Mouse (Mus musculus): Measurements from ENCODE around the gene Snx20.

Snx20 gene

DNA sequence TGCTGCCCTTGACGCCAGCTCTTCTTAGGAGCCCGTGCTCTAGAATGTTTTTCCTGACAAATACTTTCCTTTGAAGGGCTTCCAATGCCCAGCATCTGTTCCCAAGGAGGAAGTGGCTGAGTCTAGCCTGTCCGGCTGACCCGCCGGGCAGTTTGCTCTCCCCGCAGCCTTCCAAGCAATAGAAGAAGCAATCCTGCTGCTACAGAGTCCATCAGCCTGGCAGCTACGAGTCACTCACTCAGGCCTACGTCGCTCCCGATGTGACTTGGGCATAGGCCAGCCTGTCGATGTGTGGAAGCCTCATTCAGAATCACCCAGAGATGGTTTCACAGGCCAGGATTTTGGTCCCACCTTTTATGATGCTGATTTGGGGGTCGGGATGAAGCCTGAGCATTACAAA is 39.9 kb downstream of the Snx20 start:
- no peak for TF ChIP-seq GATA4 (IDR thresholded peaks at IDR 0.05; ENCODE audit: insufficient replicate concordance, low read length)

DNA sequence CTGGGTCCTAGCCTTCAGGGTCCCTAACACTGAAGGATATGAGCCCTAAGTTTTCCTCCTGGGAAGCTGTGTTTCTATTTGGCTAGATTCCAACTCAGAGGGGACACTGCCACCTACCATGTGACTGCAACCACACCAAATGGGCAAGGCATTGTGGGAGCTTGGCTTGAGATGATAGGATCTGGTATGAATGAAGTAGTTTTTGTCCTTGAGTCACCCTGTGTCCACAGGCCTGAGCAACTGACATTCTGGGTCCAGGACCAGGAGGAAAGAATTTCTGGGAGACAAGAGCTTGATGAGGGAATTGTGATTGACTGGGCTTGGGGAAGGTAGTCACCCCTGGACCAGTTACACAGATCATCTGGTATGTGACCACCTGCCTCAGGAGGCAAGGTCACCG is 42.0 kb downstream of the Snx20 start:
- TF ChIP-seq GATA4 (IDR thresholded peaks at IDR 0.05; ENCODE audit: insufficient replicate concordance, low read length) = no peak

DNA sequence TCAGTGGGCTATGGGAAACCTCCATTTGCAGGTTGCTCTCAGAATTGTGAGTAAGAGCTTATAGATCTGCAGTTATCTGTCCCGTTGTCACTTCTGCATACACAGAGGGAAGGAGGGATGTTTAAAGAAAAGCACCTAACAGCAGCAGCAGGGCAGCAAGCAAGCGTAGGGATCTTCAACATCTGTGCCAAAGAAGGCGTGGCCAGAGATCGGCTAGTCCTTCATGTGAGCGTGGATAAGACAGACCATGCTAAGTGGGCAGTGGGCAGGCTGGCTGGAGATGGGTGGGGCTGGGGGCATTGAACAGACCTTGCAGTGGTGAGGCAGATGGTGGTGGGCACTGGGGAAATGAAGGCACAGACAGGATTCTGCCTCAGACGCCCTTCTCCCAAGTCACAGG is 45.7 kb downstream of the Snx20 start:
- no peak for TF ChIP-seq GATA4 (IDR thresholded peaks at IDR 0.05; ENCODE audit: insufficient replicate concordance, low read length)

DNA sequence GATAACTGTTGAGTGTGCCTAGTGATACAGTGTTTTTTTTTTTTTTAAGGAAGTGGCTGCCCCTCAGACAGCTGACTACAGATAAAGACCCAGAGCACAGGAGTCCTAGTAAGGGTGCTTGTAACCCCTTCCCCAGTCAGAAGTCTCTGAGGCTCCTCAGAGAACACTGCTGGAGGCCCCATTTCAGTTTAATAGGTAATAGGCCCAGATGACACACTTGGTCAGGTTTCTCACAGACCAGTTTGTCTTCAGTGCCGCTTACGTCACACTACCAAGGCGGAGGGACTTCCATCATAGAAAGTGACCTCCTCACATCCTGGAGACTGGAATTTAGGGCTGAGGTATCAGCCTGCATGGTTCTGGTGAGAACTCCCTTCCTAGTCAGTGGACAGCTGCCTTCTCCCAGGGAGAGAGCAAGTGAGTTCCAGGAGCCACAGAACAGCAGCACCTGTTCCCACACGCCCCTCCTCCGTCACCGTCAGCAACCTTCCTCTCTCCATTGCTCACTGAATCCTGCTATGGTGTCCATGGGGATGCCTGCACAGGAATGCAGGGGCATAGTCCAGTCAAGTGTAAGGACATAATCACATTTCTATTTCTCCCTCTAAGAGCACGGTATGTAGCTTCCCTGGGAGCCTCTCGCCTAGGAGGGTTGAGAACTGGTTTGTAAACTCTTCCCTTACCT is 47.6 kb downstream of the Snx20 start:
- TF ChIP-seq GATA4 (IDR thresholded peaks at IDR 0.05; ENCODE audit: insufficient replicate concordance, low read length) = no peak

DNA sequence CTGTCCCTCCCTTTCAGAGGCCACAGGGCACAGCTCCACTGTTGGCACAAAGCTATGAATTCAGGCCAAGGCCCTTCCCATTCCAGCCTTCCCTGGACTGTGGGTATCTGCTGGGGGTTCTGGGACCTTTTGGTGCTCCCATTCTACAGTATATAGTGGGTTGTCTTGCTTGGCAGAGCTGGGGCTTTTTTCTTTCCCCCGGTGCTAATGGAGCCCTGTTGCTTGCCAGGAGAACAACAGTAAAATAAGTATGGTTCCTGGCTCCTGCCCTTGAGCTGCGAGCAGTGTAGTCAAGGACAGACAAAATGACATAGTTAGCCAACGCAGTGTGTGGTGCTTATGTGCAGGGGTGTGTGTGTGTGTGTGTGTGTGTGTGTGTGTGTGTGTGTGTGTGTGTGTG is 52.1 kb downstream of the Snx20 start:
- no peak for TF ChIP-seq GATA4 (IDR thresholded peaks at IDR 0.05; ENCODE audit: insufficient replicate concordance, low read length)

DNA sequence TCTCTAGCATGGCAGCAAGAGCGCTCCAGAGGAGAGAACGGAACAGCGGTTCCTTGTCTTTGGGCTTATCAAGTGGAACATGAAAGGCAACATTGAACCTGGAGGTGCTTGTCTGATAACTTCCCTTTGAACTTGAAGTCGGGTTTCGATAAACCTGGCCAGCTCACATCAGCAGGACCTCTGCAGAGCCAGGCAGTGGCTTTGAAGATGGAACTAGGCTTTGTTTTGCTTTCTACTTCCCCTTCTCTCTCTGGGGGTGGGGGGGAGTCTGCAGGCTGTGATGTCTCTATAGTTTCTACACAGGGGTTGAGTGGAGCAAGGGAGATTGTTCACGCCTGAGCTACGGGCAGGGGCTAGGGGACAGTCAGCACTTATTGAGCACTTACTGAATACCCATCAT is 55.1 kb downstream of the Snx20 start:
- TF ChIP-seq GATA4 (IDR thresholded peaks at IDR 0.05; ENCODE audit: insufficient replicate concordance, low read length) = no peak

DNA sequence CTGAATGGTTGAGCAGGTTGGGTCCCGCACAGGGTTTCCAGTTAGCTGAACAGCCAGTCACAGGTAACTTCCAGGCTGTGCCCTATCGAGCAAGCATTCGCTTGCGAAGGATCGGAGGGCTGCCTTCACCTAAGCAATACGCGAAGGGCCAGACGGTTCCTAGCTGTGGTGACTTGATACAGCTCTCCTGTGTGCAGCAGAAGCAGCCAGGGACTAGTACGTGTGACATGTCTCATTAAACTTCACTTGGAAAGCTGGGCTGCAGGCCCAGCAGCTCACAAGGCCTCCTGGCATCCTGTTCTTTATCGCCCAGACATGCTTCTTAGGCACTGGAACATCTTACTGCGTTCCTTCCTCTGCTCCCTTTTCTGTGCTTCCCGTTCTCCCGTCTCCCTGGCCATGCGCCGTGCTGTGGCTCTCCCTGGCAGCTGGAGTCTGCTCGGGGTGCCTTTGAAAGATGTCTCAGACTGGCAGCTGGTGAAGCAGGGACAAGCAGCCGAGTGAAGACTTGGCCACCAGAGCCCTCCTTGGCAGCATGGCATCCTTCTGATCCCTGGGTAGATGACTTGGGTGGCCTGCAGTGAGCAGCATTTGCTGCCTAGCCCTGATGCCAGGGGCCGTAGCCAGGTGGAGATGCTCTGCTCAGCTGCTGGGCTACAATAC is 56.1 kb downstream of the Snx20 start:
- TF ChIP-seq GATA4 (IDR thresholded peaks at IDR 0.05; ENCODE audit: insufficient replicate concordance, low read length) = no peak

DNA sequence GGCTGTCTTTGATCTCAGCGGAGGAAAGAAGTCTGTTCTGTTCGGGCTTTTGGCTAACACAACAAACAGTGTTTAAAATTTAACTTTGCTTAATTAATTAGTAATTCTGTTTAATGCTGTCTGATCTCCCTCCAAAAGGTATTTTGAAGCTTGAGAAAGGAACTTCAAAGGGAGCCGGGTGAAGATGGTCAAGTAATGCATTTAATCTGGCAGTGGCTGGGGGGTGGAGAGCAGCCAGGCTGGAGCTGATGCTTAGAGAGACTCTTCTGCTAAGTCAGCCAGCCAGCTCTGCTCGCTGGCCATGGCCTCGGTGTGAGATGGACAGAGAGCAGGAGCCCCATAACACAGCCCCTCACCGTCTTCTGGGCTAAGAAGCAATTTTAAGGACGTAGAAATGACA is 56.7 kb downstream of the Snx20 start:
- no peak for TF ChIP-seq GATA4 (IDR thresholded peaks at IDR 0.05; ENCODE audit: insufficient replicate concordance, low read length)

DNA sequence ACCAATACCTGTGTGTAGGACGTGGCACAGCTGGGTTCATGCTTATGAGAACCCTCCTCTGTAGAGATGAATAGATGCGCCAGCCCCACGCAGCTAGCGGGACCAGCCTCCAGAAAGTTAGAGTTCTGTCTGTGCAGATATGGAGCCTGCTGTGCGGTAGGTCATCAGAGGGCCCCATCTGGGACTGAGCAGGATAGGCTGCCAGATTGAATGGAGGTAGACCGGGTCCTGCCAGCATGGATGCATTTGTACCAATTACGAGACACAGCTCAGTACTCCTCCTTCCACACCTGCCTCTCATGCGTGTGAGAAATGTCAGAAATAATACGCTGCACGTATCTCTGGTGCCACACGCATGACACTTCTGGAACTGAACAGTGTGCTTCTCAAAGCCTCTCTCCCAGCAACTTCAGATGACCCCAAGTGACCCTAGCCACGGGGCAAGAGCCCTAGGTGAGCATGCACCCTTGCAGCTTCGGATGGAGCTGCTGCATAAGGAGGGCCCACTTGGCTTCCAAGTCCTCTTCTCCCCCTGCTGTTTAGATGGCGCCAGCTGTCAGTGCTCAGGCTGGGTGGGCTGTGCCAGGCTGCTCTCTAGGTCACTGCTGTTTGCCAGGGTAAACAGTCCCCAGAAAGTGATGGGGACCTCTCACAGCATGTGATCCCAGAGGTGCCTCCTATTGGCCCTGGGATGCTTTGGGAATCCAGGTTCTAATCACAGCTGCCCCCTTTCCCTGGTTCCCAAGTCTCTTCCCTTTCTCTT is 57.3 kb downstream of the Snx20 start:
- no peak for TF ChIP-seq GATA4 (IDR thresholded peaks at IDR 0.05; ENCODE audit: insufficient replicate concordance, low read length)

DNA sequence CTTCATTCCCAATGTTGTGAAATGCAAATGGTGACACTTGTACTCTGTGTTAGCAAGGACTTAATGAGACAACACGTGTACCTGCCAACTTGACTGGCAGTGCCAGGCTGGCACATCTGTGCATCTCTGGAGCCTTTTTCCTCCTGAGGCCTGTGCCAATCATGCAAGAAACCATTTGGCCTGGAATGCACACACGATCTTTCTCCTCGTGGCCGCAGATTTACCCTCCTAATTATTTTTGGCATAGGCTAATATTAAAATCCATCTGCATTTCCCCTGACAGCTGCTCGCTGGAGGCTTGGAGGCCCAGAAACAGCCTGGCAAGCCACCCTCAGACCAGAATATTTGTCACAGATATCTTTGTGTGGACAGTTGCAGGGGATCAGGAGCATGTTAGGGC is 58.3 kb downstream of the Snx20 start:
- TF ChIP-seq GATA4 (IDR thresholded peaks at IDR 0.05; ENCODE audit: insufficient replicate concordance, low read length) = no peak

All from liver, adult (tissue).